Mouse (Mus musculus) liver, postnatal 0 days (tissue): ENCODE measurements around the gene Cdk8.

Experiments used
- CTCF ChIP-seq: sonication (generic); IDR thresholded peaks from 2 replicates; pipeline ENCODE4 v1.5.1; 2016; ENCODE audit warnings: antibody characterized with exemption, low read depth
- EP300 ChIP-seq: IDR thresholded peaks from 2 replicates; pipeline ENCODE4 v1.6.1; 2016; ENCODE audit warnings: antibody characterized with exemption, low read depth, mild to moderate bottlenecking

GRCm38 (mm10) chr5:146188712-146189111, 42.3 kb upstream of the Cdk8 start:
- TF ChIP-seq CTCF (no peak), EP300 (no peak)
